Mouse (Mus musculus): ENCODE measurements around the gene Synpr. TPM values are rescaled to one million over a fixed set of nuclear protein-coding genes. Genes with fewer than 3 reads are reported as not detected.

The Synpr gene
- polyA plus RNA-seq, 1 experiment from 2014 or later = 0.29 TPM

DNA sequence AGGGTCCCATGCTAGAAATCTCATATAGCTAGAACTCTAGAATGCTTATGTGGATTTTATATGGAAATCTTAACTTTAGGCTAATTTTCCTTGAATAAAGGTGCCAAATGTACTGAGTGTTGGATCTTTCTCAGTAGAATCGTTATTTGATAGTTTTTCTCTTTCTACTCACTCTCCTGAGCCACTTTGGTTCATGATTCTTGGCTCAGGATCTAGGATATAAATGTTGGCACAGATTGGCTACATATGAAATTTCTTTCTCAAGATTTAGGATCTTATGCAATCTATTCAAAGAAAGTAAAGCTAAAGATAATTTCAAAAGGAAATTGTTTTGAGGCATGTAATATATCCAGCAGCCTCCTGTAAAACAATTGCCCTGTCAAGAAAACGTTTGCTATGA lies 263.2 kb downstream of the Synpr start:
- no peaks in the 10 kb centered on the region for H3K36me3 ChIP-seq (ENCODE audit: insufficient read depth, low read length)
- no peaks in the 10 kb centered on the region for H3K27me3 ChIP-seq (replicated peaks; ENCODE audit: insufficient read depth, low read length)
- no peak overlapping the region for H3K4me2 ChIP-seq (replicated peaks; ENCODE audit: low read depth, low read length)
- no peaks in the 10 kb centered on the region for H3K9me3 ChIP-seq (ENCODE audit: low read length)
- WGBS = 23% methylated on average over 2 of the region's 2 CpGs
- DNase-seq (ENCODE audit: low spot score) (no peak), ATAC-seq (no peak)
- no peak overlapping the region for H3K27ac ChIP-seq (ENCODE audit: low read length)
- H3K9ac ChIP-seq (replicated peaks; ENCODE audit: low read depth) = no peak overlapping the region
- no peak overlapping the region for H3K4me3 ChIP-seq (ENCODE audit: low read depth, low read length)
- no peaks in the 10 kb centered on the region for H3K4me1 ChIP-seq (ENCODE audit: insufficient read depth, low read depth, low read length)
- TF ChIP-seq EP300 (IDR thresholded peaks at IDR 0.05) (no peak), CTCF (IDR thresholded peaks at IDR 0.05) (no peak)

- WGBS = 68% methylated on average over 4 of the region's 4 CpGs
- DNase-seq (ENCODE audit: low spot score) (peak; percentile 11), ATAC-seq (no peak)
- Histone ChIP-seq H3K36me3 (ENCODE audit: insufficient read depth, low read length) (no peaks in the 10 kb centered on the region), H3K4me2 (replicated peaks; ENCODE audit: low read depth, low read length) (no peak overlapping the region), H3K27me3 (replicated peaks; ENCODE audit: insufficient read depth, low read length) (no peaks in the 10 kb centered on the region), H3K9ac (replicated peaks; ENCODE audit: low read depth) (no peak overlapping the region), H3K9me3 (ENCODE audit: low read length) (no peaks in the 10 kb centered on the region), H3K27ac (ENCODE audit: low read length) (no peak overlapping the region), H3K4me3 (ENCODE audit: low read depth, low read length) (no peak overlapping the region), H3K4me1 (ENCODE audit: insufficient read depth, low read depth, low read length) (no peaks in the 10 kb centered on the region)
- no peak for TF ChIP-seq CTCF (IDR thresholded peaks at IDR 0.05)
- no peak for TF ChIP-seq EP300 (IDR thresholded peaks at IDR 0.05)
These were observed 266.6 kb downstream of the Synpr start for GRCm38 (mm10) chr14:13551209-13551608.

DNA sequence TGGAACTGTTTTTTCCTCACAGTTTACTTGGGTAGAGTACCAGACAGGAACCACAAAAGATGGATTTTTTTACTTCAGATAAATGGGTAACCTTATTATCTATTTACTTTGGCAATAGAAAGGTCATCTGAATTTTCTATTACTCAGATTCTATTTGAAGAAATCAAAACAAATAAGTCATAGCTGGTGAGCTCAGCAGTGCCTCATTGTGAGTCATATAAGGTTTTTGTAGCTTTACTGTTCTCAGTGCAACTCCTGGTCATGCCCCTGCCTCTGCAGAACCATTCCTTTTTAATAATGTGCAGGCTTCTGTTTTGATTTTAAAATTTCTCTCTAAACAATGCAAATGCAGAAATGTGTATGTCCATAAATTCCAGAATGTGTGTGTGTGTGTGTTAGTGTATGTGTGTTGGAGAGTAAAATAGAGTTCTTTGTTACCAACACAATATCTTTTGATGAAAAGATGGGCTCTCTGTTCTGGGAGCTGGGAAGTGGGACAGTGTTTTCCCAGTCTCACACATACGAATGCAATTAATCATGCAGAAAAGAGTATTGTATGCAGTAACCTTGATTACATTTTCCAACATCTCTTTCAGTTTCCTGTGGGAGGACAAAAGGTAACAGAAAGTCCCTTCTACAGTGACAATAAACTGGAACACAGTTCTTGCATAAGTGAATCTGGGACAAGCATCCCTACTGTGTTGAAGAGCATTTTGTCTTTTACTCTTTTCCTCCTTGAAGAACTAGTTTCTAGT lies 269.2 kb downstream of the Synpr start:
- TF ChIP-seq EP300 (IDR thresholded peaks at IDR 0.05) = no peak
- TF ChIP-seq CTCF (IDR thresholded peaks at IDR 0.05) = no peak
- H3K9me3 ChIP-seq (ENCODE audit: low read length) = no peaks in the 10 kb centered on the region
- ATAC-seq = no peak
- H3K27me3 ChIP-seq (replicated peaks; ENCODE audit: insufficient read depth, low read length) = no peaks in the 10 kb centered on the region
- no peak overlapping the region for H3K9ac ChIP-seq (replicated peaks; ENCODE audit: low read depth)
- H3K4me1 ChIP-seq (ENCODE audit: insufficient read depth, low read depth, low read length) = no peaks in the 10 kb centered on the region
- no peak for DNase-seq (ENCODE audit: low spot score)
- H3K36me3 ChIP-seq (ENCODE audit: insufficient read depth, low read length) = no peaks in the 10 kb centered on the region
- H3K27ac ChIP-seq (ENCODE audit: low read length) = no peak overlapping the region
- no peak overlapping the region for H3K4me2 ChIP-seq (replicated peaks; ENCODE audit: low read depth, low read length)
- 51% methylated on average over 1 of the region's 1 CpGs for WGBS
- no peak overlapping the region for H3K4me3 ChIP-seq (ENCODE audit: low read depth, low read length)

GRCm38 (mm10) chr14:13554631-13555030 lies 270.1 kb downstream of the Synpr start:
- Histone ChIP-seq H3K9me3 (ENCODE audit: low read length) (no peaks in the 10 kb centered on the region), H3K4me2 (replicated peaks; ENCODE audit: low read depth, low read length) (no peak overlapping the region), H3K4me3 (ENCODE audit: low read depth, low read length) (no peak overlapping the region), H3K36me3 (ENCODE audit: insufficient read depth, low read length) (no peaks in the 10 kb centered on the region), H3K9ac (replicated peaks; ENCODE audit: low read depth) (no peak overlapping the region), H3K4me1 (ENCODE audit: insufficient read depth, low read depth, low read length) (no peaks in the 10 kb centered on the region), H3K27ac (ENCODE audit: low read length) (no peak overlapping the region), H3K27me3 (replicated peaks; ENCODE audit: insufficient read depth, low read length) (no peaks in the 10 kb centered on the region)
- 79% methylated on average over 4 of the region's 4 CpGs for WGBS
- TF ChIP-seq EP300 (IDR thresholded peaks at IDR 0.05) (no peak), CTCF (IDR thresholded peaks at IDR 0.05) (no peak)
- no peak for DNase-seq (ENCODE audit: low spot score)
- ATAC-seq = no peak

DNA sequence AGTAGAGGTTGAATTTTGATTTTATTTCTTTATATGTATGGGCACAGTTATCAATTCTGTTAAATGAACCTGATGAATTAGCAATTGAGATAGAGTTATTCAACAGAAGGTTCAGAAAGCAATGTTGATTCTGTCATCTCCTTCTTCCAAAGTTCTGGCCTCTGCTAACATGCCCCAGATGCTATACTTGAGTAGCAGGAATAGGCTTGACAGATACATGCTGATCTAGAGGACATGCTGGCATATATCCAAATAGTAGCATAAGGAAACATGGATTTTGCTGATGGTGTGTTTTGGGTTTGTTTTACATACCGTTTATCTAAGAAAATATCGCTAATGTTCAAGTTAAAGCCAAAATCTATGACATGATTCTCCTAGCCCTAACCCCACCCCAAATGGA lies 273.5 kb downstream of the Synpr start:
- no peaks in the 10 kb centered on the region for H3K9me3 ChIP-seq (ENCODE audit: low read length)
- DNase-seq (ENCODE audit: low spot score) (no peak), ATAC-seq (no peak)
- no peak overlapping the region for H3K4me2 ChIP-seq (replicated peaks; ENCODE audit: low read depth, low read length)
- 55% methylated on average over 2 of the region's 2 CpGs for WGBS
- TF ChIP-seq EP300 (IDR thresholded peaks at IDR 0.05) (no peak), CTCF (IDR thresholded peaks at IDR 0.05) (no peak)
- no peaks in the 10 kb centered on the region for H3K4me1 ChIP-seq (ENCODE audit: insufficient read depth, low read depth, low read length)
- H3K9ac ChIP-seq (replicated peaks; ENCODE audit: low read depth) = no peak overlapping the region
- no peaks in the 10 kb centered on the region for H3K27me3 ChIP-seq (replicated peaks; ENCODE audit: insufficient read depth, low read length)
- H3K36me3 ChIP-seq (ENCODE audit: insufficient read depth, low read length) = no peaks in the 10 kb centered on the region
- H3K4me3 ChIP-seq (ENCODE audit: low read depth, low read length) = no peak overlapping the region
- no peak overlapping the region for H3K27ac ChIP-seq (ENCODE audit: low read length)

DNA sequence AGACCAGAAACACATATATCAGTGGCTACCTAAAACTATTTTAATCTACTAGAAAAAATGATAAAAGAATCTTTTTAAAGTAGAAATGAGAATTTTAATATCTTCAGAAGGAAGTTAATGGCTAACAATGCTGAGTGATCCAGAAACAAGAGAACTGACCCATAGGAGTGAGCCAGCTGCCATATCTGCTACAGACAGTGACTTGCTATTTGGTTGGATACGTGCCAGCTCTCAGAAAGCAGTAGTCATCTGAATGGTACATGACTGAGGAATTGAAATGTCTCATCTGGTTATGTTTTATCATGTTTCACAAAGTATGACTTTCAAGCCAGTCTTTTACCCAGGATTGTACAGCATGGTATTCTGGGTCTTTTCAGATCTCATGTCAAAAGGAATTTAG lies 282.7 kb downstream of the Synpr start:
- no peak for ATAC-seq
- no peak for TF ChIP-seq CTCF (IDR thresholded peaks at IDR 0.05)
- TF ChIP-seq EP300 (IDR thresholded peaks at IDR 0.05) = no peak
- Histone ChIP-seq H3K4me1 (ENCODE audit: insufficient read depth, low read depth, low read length) (no peaks in the 10 kb centered on the region), H3K9ac (replicated peaks; ENCODE audit: low read depth) (no peak overlapping the region), H3K36me3 (ENCODE audit: insufficient read depth, low read length) (no peaks in the 10 kb centered on the region), H3K9me3 (ENCODE audit: low read length) (no peaks in the 10 kb centered on the region), H3K4me3 (ENCODE audit: low read depth, low read length) (no peak overlapping the region), H3K27me3 (replicated peaks; ENCODE audit: insufficient read depth, low read length) (no peaks in the 10 kb centered on the region), H3K27ac (ENCODE audit: low read length) (no peak overlapping the region), H3K4me2 (replicated peaks; ENCODE audit: low read depth, low read length) (no peak overlapping the region)
- WGBS = 43% methylated on average over 1 of the region's 1 CpGs
- DNase-seq (ENCODE audit: low spot score) = no peak

Measured in lung, postnatal 0 days (tissue).